Mouse (Mus musculus): ENCODE results near the gene R3hdm1.
"Not testable (repeated sequence)": the region's sequence is repeated elsewhere in the genome, so short reads cannot be mapped to it uniquely, and the experiment has no call there.

The R3hdm1 gene

GRCm38 (mm10) chr1:128136222-128136621, 33.1 kb downstream of the R3hdm1 start:
- not testable (repeated sequence) for DNase-seq (ENCODE audit: low spot score in 2 of 2)

- DNase-seq (ENCODE audit: low spot score in 2 of 2): no peak
These were observed 37.9 kb downstream of the R3hdm1 start for GRCm38 (mm10) chr1:128141039-128141438.

- DNase-seq (ENCODE audit: low spot score in 2 of 2): peak in 1 of 2 experiments; percentile 56
These were observed 38.6 kb downstream of the R3hdm1 start for GRCm38 (mm10) chr1:128141737-128142136.

GRCm38 (mm10) chr1:128166956-128167355, 63.9 kb downstream of the R3hdm1 start:
- DNase-seq (ENCODE audit: low spot score in 2 of 2): no peak

- no peak for DNase-seq (ENCODE audit: low spot score in 2 of 2)
These were observed 67.0 kb downstream of the R3hdm1 start for GRCm38 (mm10) chr1:128170104-128170503.

GRCm38 (mm10) chr1:128191426-128191825, 88.3 kb downstream of the R3hdm1 start:
- DNase-seq (ENCODE audit: low spot score in 2 of 2): no peak

- no peak for DNase-seq (ENCODE audit: low spot score in 2 of 2)
These were observed 89.3 kb downstream of the R3hdm1 start for GRCm38 (mm10) chr1:128192369-128192768.

- no peak for DNase-seq (ENCODE audit: low spot score in 2 of 2)
These were observed 90.9 kb downstream of the R3hdm1 start for GRCm38 (mm10) chr1:128194011-128194410.

GRCm38 (mm10) chr1:128197353-128197752, 94.3 kb downstream of the R3hdm1 start:
- no peak for DNase-seq (ENCODE audit: low spot score in 2 of 2)

- no peak for DNase-seq (ENCODE audit: low spot score in 2 of 2)
These were observed 110.2 kb downstream of the R3hdm1 start for GRCm38 (mm10) chr1:128213261-128213660.

- no peak for DNase-seq (ENCODE audit: low spot score in 2 of 2)
These were observed 118.8 kb downstream of the R3hdm1 start for GRCm38 (mm10) chr1:128221886-128222285.

GRCm38 (mm10) chr1:128223304-128223703, 120.2 kb downstream of the R3hdm1 start:
- no peak for DNase-seq (ENCODE audit: low spot score in 2 of 2)

- DNase-seq (ENCODE audit: low spot score in 2 of 2): no peak
These were observed 132.1 kb downstream of the R3hdm1 start for GRCm38 (mm10) chr1:128235181-128235580.

GRCm38 (mm10) chr1:128243627-128243995, 140.5 kb downstream of the R3hdm1 start, which contains the start of gene Ubxn4:
Ubxn4 (plus strand) TSS chr1:128243964.
- no peak for DNase-seq (ENCODE audit: low spot score in 2 of 2)

- DNase-seq (ENCODE audit: low spot score in 2 of 2): peak; percentile 96 to 97
These were observed 141.1 kb downstream of the R3hdm1 start for GRCm38 (mm10) chr1:128243996-128244726.

GRCm38 (mm10) chr1:128244727-128245355, 141.7 kb downstream of the R3hdm1 start:
- DNase-seq (ENCODE audit: low spot score in 2 of 2): peak in 1 of 2 experiments; percentile 16

- not testable (repeated sequence) for DNase-seq (ENCODE audit: low spot score in 2 of 2)
These were observed 164.0 kb downstream of the R3hdm1 start for GRCm38 (mm10) chr1:128267061-128267460.

- no peak for DNase-seq (ENCODE audit: low spot score in 2 of 2)
These were observed 167.6 kb downstream of the R3hdm1 start for GRCm38 (mm10) chr1:128270731-128271130.

GRCm38 (mm10) chr1:128275908-128276307, 172.8 kb downstream of the R3hdm1 start:
- DNase-seq (ENCODE audit: low spot score in 2 of 2): no peak

- no peak for DNase-seq (ENCODE audit: low spot score in 2 of 2)
These were observed 175.5 kb downstream of the R3hdm1 start for GRCm38 (mm10) chr1:128278563-128278962.

GRCm38 (mm10) chr1:128281753-128282152, 178.7 kb downstream of the R3hdm1 start:
- DNase-seq (ENCODE audit: low spot score in 2 of 2): no peak

- no peak for DNase-seq (ENCODE audit: low spot score in 2 of 2)
These were observed 179.8 kb downstream of the R3hdm1 start for GRCm38 (mm10) chr1:128282924-128283323.

- DNase-seq (ENCODE audit: low spot score in 2 of 2): no peak
These were observed 181.1 kb downstream of the R3hdm1 start for GRCm38 (mm10) chr1:128284157-128284690.
